Comparison of ENCODE assay signal across 23 mouse cellular contexts in the genomic region with DNA sequence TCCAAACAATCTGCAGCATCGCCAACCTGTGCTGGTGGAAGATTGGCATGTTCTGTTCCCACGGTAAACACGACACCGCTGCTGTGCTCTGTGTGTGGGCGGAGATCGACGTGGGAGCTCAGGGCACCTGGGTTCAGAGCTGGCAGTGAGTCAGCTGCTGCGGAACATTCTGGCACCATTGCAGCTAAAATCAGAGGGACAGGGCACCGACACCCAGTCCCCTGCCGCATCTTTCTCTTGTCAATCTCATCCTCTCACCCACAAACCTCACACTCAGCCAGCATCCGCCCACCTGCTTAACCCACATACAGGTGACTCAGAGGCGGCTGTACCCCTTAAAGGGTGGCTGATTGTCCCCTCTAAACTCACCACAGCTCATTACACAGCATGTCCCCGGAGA. TPM values are rescaled to one million over a fixed set of nuclear protein-coding genes. Genes with fewer than 3 reads are reported as not detected.
DNase-seq lines count a peak whose midpoint lies in the region; TF ChIP-seq lines count a peak whose summit lies in the region.
"Had no signal": no experiment of that assay in that cellular context is flagged by ENCODE, and none has a peak within 500 bp of the region (broad histone marks: within the 10 kb centered on the region; RNA-seq: fewer than 3 reads in every experiment).

No protein-coding gene starts in this region.

- no peak for TF ChIP-seq CTCF in layer of hippocampus, adult 2 months (conservative IDR thresholded peaks at IDR 0.05)

- peak in 1 of 2 experiments; percentile 41 for DNase-seq in layer of hippocampus, adult 2 months (ENCODE audit: low spot score in 2 of 2)
- DNase-seq in layer of hippocampus, adult 9-10 months (ENCODE audit: low spot score), result no peak
- DNase-seq in right cerebral cortex, adult 18-20 months, result peak; percentile 84
- no peak for DNase-seq in right cerebral cortex, postnatal 14 days
- DNase-seq in Muller cell, postnatal 12 days (ENCODE audit: inconsistent ontology term), result peak; percentile 29
- peak; percentile 60 to 75 for DNase-seq in left cerebral cortex, postnatal 25 days (ENCODE audit: low spot score in 2 of 2)
- DNase-seq in retina, embryonic 14.5 days (ENCODE audit: low spot score), result no peak
- DNase-seq in lung, postnatal 25 days (ENCODE audit: low spot score), result no peak
- DNase-seq: heart, postnatal 14 days; kidney, adult 9 months; kidney, postnatal 25 days; thymus, adult 2 months had no signal

- peak overlapping the region; percentile 92 for H3K27ac ChIP-seq in layer of hippocampus, adult 2 months
- H3K27ac ChIP-seq: intestine, embryonic 15.5 days; limb, embryonic 13.5 days; liver, embryonic 14.5 days; lung, embryonic 15.5 days; midbrain, embryonic 13.5 days; neural tube, embryonic 12.5 days had no signal

- intact Hi-C loops in left cerebral cortex, postnatal 25 days (cut with DNase I), result no loop called here

- H3K4me3 ChIP-seq in layer of hippocampus, adult 2 months, result no peak overlapping the region
- H3K4me3 ChIP-seq: heart, embryonic 12.5 days; hindbrain, embryonic 12.5 days; intestine, embryonic 15.5 days; limb, embryonic 13.5 days; lung, embryonic 15.5 days; midbrain, embryonic 13.5 days; neural tube, embryonic 12.5 days had no signal

RNA-seq across cellular contexts. Expression of gene Srxn1, which starts 3.6 kb away (rescaled TPM):
- 10 to 100 TPM; 76.0 to 80.6 TPM for total RNA-seq in layer of hippocampus, adult 2 months (2021)
- 10 to 100 TPM; 85.6 to 96.7 TPM for total RNA-seq in left cerebral cortex, postnatal 25 days (2021)

RNA-seq across cellular contexts. Expression of gene Scrt2, which starts 20.4 kb away (rescaled TPM):
- total RNA-seq in layer of hippocampus, adult 2 months (2021), result 10 to 100 TPM; 24.4 to 25.4 TPM
- 10 to 100 TPM; 15.2 to 18.5 TPM for total RNA-seq in left cerebral cortex, postnatal 25 days (2021)
- total RNA-seq: gastrocnemius, adult 8-10 months; granulocyte monocyte progenitor cell, adult 5-6 weeks; heart, postnatal 14 days had no signal

RNA-seq across cellular contexts. Expression of gene Tcf15, which starts 41.6 kb away (rescaled TPM):
- total RNA-seq in layer of hippocampus, adult 2 months (2021), result 1 to 10 TPM; 2.7 to 5.1 TPM
- 1 to 10 TPM in 1 of 2 experiments, under 1 TPM in 1; 0.76 to 1.1 TPM for total RNA-seq in left cerebral cortex, postnatal 25 days (2021)
- total RNA-seq: G1E; granulocyte monocyte progenitor cell, adult 5-6 weeks had no signal

Comparison
In these comparisons a context has a peak if more than half of its experiments do, and no peak if none do; other contexts are left out.
1. DNase-seq: peak in right cerebral cortex, adult 18-20 months (single experiment), Muller cell, postnatal 12 days (single experiment) and left cerebral cortex, postnatal 25 days (2 of 2); none in layer of hippocampus, adult 9-10 months (single experiment), right cerebral cortex, postnatal 14 days (single experiment), retina, embryonic 14.5 days (single experiment) and lung, postnatal 25 days (single experiment).